Mouse (Mus musculus) E14TG2a.4 (cell line): ENCODE results near the gene Pole3.

Experiments used
- H3K27me3 ChIP-seq: 2 replicates; pipeline ENCODE4 v1.6.1; 2014; ENCODE audit warnings: low read length, control low read depth; ENCODE audit not compliant: insufficient read depth
- H3K36me3 ChIP-seq: 2 replicates; pipeline ENCODE4 v1.6.1; 2014; ENCODE audit warnings: low read length, control low read depth; ENCODE audit not compliant: insufficient read depth
- H3K4me1 ChIP-seq: replicated peaks from 2 replicates; pipeline ENCODE4 v1.6.1; 2014; ENCODE audit warnings: low read depth, low read length, control low read depth
- H3K4me3 ChIP-seq: replicated peaks from 2 replicates; pipeline ENCODE4 v1.5.1; 2014; ENCODE audit warnings: mild to moderate bottlenecking, low read length
- H3K9me3 ChIP-seq: 2 replicates; pipeline ENCODE4 v1.6.1; 2014; ENCODE audit warnings: low read length, control low read depth
- CTCF ChIP-seq: conservative IDR thresholded peaks from 2 replicates; pipeline ENCODE4 v1.5.1; 2014; ENCODE audit warnings: low read length
- NANOG ChIP-seq: IDR thresholded peaks from 2 replicates; pipeline ENCODE4 v1.6.1; 2014; ENCODE audit warnings: borderline replicate concordance, low read length, mixed read lengths
- POU5F1 ChIP-seq: IDR thresholded peaks from 2 replicates; pipeline ENCODE4 v1.6.1; 2014; ENCODE audit warnings: low read length, borderline replicate concordance

Gene Pole3

DNA sequence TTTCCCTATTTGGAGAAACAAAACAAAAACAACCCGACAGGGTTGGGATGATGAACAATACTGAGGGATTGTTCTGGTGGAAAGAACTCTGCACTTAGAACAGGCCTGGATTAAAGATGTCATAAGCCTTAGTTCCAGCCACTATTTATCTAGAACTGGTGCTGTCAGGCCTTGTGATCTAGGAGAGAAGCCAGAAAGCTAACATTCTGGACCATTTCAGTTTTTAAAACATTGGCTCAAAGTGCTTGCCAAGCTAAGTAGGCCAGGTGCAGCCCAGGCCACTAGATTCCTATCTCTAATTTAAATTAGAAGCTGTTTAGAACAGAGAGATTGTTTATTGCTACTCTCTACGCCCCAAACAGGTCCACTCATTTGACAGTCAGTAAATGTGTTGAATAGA, 1.4 kb upstream of the Pole3 start:
- no peak for TF ChIP-seq NANOG
- no peak for TF ChIP-seq POU5F1
- no peak for TF ChIP-seq CTCF
- Histone ChIP-seq H3K4me3 (no peak overlapping the region), H3K36me3 (peaks cover 29% of the 10 kb centered on the region), H3K4me1 (peaks cover 26% of the 10 kb centered on the region), H3K9me3 (no peaks in the 10 kb centered on the region), H3K27me3 (peaks cover 7% of the 10 kb centered on the region)

DNA sequence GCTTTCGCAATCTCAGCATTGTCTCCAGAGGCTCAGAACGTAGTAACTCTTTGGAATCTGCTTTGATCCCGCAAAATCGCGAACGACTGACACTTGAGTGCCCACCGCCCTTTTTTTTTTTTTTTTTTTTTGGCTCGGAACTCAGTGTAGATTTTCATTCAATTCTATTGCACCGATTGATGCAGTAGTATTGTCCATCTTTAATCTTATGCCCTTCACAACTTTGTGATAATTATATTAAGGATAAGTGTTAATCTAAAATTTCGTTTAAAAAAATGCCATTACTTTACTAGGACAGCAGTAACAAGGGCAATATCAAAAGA, 582 bp upstream of the Pole3 start:
- peaks cover 24% of the 10 kb centered on the region for H3K4me1 ChIP-seq
- H3K36me3 ChIP-seq, result peaks cover 29% of the 10 kb centered on the region
- TF ChIP-seq POU5F1, result no peak
- TF ChIP-seq NANOG, result no peak
- TF ChIP-seq CTCF, result no peak
- H3K9me3 ChIP-seq, result no peaks in the 10 kb centered on the region
- H3K4me3 ChIP-seq, result peak overlapping the region; percentile 95; the same call in 1 of the 2 replicates
- H3K27me3 ChIP-seq, result peaks cover 7% of the 10 kb centered on the region

GRCm38 (mm10) chr4:62520892-62521400, 3.9 kb downstream of the Pole3 start:
- TF ChIP-seq POU5F1 (no peak), CTCF (no peak), NANOG (no peak)
- Histone ChIP-seq H3K9me3 (peaks cover 6% of the 10 kb centered on the region), H3K4me1 (peaks cover 35% of the 10 kb centered on the region), H3K36me3 (peaks cover 29% of the 10 kb centered on the region), H3K27me3 (peaks cover 4% of the 10 kb centered on the region; the same call in 1 of the 2 replicates), H3K4me3 (peak overlapping the region; percentile 88; the same call in 1 of the 2 replicates)

DNA sequence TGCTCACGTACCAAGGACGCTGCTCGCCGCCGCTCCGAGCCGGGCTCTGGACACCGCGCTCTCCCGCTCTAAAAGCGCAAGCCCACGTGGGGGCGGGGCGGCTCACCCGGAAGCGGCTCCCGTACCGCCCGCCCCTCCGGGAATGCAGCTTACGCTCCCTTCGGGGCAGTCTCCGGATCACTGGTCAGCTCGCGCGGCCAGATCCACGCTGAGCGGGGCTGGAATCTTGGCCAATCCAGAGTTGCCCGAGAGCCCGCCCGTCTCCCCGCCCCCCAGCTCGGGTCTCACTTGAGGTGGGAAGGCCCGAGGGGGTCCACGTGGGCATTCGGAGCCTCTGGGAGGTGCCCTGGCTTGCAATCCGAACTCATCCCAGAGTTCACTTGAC, 5.0 kb downstream of the Pole3 start, which contains the start of gene Alad:
TSS of gene Alad (minus strand) at position 70 of the 385 bp plus-strand sequence.
- Histone ChIP-seq H3K9me3 (peaks cover 6% of the 10 kb centered on the region), H3K4me3 (peak within 1 kb of the TSS; percentile 88), H3K27me3 (peaks cover 4% of the 10 kb centered on the region; the same call in 1 of the 2 replicates), H3K4me1 (peaks cover 35% of the 10 kb centered on the region), H3K36me3 (peaks cover 34% of the 10 kb centered on the region)
- TF ChIP-seq POU5F1 (no peak), CTCF (no peak)

DNA sequence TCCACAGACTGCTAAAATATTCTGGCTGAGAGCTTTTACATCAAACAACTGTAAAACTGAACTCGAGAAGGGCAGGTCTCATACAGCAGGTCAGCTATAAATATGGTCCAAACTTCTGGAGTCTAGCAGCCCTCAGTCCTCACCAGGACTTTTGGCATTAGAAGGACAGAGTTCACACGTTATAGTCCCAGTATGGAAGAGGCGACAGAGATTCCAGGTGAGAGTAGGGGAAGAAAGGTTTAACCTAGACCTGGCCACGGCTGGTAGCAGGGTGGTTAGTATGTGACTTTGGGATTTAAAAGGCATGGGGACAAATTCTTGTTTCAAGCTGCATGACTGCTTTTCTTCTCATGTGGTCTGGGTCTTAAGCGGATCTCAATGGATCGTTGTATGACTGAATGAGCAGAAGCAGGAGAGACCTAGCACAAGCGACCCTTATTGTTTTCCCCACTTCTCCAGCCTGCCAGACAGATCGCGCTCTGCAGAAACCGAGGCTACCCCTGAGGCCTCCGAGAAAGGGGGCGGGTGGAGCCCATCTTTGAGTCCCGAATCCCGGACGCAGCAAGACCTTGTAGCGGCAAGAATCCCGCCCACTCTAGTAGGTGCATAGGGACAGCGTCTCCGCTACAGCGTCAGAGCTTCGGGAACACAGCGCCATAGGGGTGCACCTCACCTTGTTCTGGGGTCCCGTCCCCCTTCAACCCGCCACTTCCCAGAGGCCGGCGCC, 5.6 kb downstream of the Pole3 start:
- Histone ChIP-seq H3K27me3 (peaks cover 4% of the 10 kb centered on the region; the same call in 1 of the 2 replicates), H3K4me3 (peak overlapping the region; percentile 88), H3K4me1 (peaks cover 37% of the 10 kb centered on the region), H3K36me3 (peaks cover 33% of the 10 kb centered on the region), H3K9me3 (peaks cover 6% of the 10 kb centered on the region)
- no peak for TF ChIP-seq CTCF

GRCm38 (mm10) chr4:62518416-62519121, 6.3 kb downstream of the Pole3 start:
- H3K4me1 ChIP-seq, result peaks cover 37% of the 10 kb centered on the region

GRCm38 (mm10) chr4:62517538-62518415, 7.1 kb downstream of the Pole3 start:
- no peak overlapping the region for H3K4me3 ChIP-seq
- H3K27me3 ChIP-seq, result peaks cover 4% of the 10 kb centered on the region; the same call in 1 of the 2 replicates
- H3K4me1 ChIP-seq, result peaks cover 42% of the 10 kb centered on the region
- H3K9me3 ChIP-seq, result peaks cover 6% of the 10 kb centered on the region
- no peak for TF ChIP-seq CTCF
- TF ChIP-seq POU5F1, result no peak
- no peak for TF ChIP-seq NANOG
- peaks cover 30% of the 10 kb centered on the region for H3K36me3 ChIP-seq

More at GRCm38 (mm10) chr4:62518416-62519121, 6.3 kb downstream of the Pole3 start:
- Histone ChIP-seq H3K27me3 (peaks cover 4% of the 10 kb centered on the region; the same call in 1 of the 2 replicates), H3K4me3 (peak overlapping the region; percentile 88), H3K36me3 (peaks cover 30% of the 10 kb centered on the region), H3K9me3 (peaks cover 6% of the 10 kb centered on the region)
- TF ChIP-seq CTCF, result no peak

GRCm38 (mm10) chr4:62517046-62517445, 7.8 kb downstream of the Pole3 start:
- Histone ChIP-seq H3K4me1 (peaks cover 43% of the 10 kb centered on the region), H3K27me3 (peaks cover 4% of the 10 kb centered on the region; the same call in 1 of the 2 replicates), H3K36me3 (peaks cover 30% of the 10 kb centered on the region), H3K4me3 (no peak overlapping the region), H3K9me3 (peaks cover 6% of the 10 kb centered on the region)
- TF ChIP-seq NANOG (no peak), POU5F1 (no peak), CTCF (no peak)
